Mouse (Mus musculus): ENCODE results near the gene Utp18. TPM values are rescaled to one million over a fixed set of nuclear protein-coding genes. Genes with fewer than 3 reads are reported as not detected.

Gene Utp18
- total RNA-seq (2012; rRNA removed), result 102 and 111 TPM in 2 replicates
- 10 to 100 TPM in 1 of 2 experiments, not detected in 1; 63.4 TPM for polyA plus RNA-seq (2012; ENCODE audit: insufficient read depth in 1 of 2, insufficient read length in 2 of 2, low read depth in 1 of 2, low replicate concordance in 2 of 2, missing spikeins in 1 of 2)

DNA sequence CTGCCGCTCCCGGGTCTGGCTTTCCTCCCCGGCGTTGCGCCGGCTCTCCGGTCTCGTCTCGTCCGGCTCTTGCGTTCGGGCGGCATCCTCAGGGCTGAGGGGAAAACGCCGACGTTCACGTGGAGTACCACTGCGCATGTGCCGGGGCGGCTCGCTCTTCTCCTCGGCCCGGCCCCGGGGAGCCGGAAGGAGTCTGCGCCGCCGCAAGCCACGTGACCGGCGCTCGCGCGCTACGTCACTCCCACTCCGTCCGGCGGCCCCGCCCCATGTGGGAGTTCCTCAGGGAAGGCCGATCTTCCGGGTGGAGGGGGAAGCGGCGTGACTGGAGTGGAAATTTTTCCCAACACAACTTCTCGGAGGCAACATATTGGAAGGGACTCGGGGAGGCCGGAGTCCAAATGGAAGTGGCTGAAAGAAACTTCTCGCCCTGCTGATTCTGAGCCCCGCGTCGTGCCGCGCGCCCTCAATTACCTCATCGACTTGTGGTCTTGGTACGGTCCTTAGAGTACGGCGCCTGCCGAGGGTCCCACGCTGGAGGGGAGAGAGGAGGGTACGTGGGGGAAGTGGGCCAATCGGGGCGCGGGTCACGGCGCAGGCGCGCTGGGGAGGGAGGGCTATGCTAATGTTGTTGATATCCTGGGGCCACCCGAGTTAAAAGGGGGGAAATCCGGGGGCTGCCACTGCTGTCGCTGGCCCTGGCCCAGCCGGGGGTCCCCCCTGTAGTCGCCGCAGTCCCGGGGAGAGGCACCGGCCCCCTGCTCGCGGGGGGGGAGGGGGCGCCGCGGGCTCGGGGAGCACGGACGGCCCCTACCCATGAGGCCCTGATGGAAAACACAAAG lies at the start of gene Utp18, which contains the start of gene Mbtd1:
Utp18 (minus strand) TSS at position 195 of the 839 bp plus-strand sequence.
Mbtd1 (plus strand) TSS at position 281 of the 839 bp plus-strand sequence.
- H3K79me2 ChIP-seq (ENCODE audit: control insufficient read depth, insufficient read depth, low read length, poor library complexity), result peaks cover 57% of the 10 kb centered on the region
- H3K4me3 ChIP-seq (ENCODE audit: control insufficient read depth in 1 of 2, insufficient read depth in 1 of 2, low read depth in 2 of 2, low read length in 2 of 2), result peak within 1 kb of the TSS; percentile 89 to 94
- peaks cover 9 to 13% of the 10 kb centered on the region in 2 experiments for H3K4me1 ChIP-seq (ENCODE audit: control insufficient read depth in 1 of 2, insufficient read depth in 2 of 2, low read length in 2 of 2)
- H3K9ac ChIP-seq (ENCODE audit: control insufficient read depth, low read depth, low read length, poor library complexity, severe bottlenecking), result peak within 1 kb of the TSS; percentile 98
- peak; percentile 99 for DNase-seq (ENCODE audit: low read depth, low spot score)
- no peaks in the 10 kb centered on the region for H3K27me3 ChIP-seq (ENCODE audit: control insufficient read depth in 1 of 2, insufficient read depth in 2 of 2, low read length in 2 of 2)
- no peaks in the 10 kb centered on the region for H3K9me3 ChIP-seq (replicated peaks; ENCODE audit: insufficient read depth, low read length)
- H3K36me3 ChIP-seq (ENCODE audit: control insufficient read depth in 1 of 2, insufficient read depth in 2 of 2, low read length in 2 of 2), result peaks cover 28 to 35% of the 10 kb centered on the region in 2 experiments
- H3K27ac ChIP-seq (ENCODE audit: control insufficient read depth, low read depth, low read length), result peak within 1 kb of the TSS; percentile 94
- TF ChIP-seq NRF1 (IDR thresholded peaks at IDR 0.05; ENCODE audit: insufficient read depth, low read depth, low read length, poor library complexity, severe bottlenecking), result peak; percentile 93
- peak; percentile 65 for TF ChIP-seq ZMIZ1 (IDR thresholded peaks at IDR 0.05; ENCODE audit: low read depth, low read length)
- TF ChIP-seq POLR2AphosphoS2 (IDR thresholded peaks at IDR 0.05; ENCODE audit: low read length), result peak; percentile 97
- peak; percentile 69; the same call in 1 of the 2 replicates for TF ChIP-seq KAT2A (conservative IDR thresholded peaks at IDR 0.05; ENCODE audit: low read depth, low read length)
- no peak for TF ChIP-seq UBTF (IDR thresholded peaks at IDR 0.05; ENCODE audit: borderline replicate concordance, insufficient read depth, low read depth, low read length)
- peak; percentile 71 for TF ChIP-seq TCF12 (IDR thresholded peaks at IDR 0.05; ENCODE audit: low read depth, low read length)
- no peak for TF ChIP-seq CTCF (IDR thresholded peaks at IDR 0.05 in 2 of 3, conservative IDR thresholded peaks at IDR 0.05 in 1 of 3; ENCODE audit: control insufficient read depth in 1 of 3, insufficient read depth in 1 of 3, low read depth in 2 of 3, low read length in 3 of 3, poor library complexity in 1 of 3, severe bottlenecking in 1 of 3)
- peak; percentile 72; the same call in 1 of the 2 replicates for TF ChIP-seq BHLHE40 (IDR thresholded peaks at IDR 0.05; ENCODE audit: borderline replicate concordance, low read depth, low read length)
- no peak for TF ChIP-seq ZNF384 (IDR thresholded peaks at IDR 0.05; ENCODE audit: low read depth, low read length)
- no peak for TF ChIP-seq JUND (IDR thresholded peaks at IDR 0.05; ENCODE audit: low read depth, low read length)
- peak; percentile 33; the same call in 1 of the 2 replicates for TF ChIP-seq TBP (IDR thresholded peaks at IDR 0.05; ENCODE audit: low read depth, low read length)
- TF ChIP-seq MYB (IDR thresholded peaks at IDR 0.05; ENCODE audit: low read depth, low read length), result peak; percentile 20; the same call in 1 of the 2 replicates
- TF ChIP-seq NELFE (IDR thresholded peaks at IDR 0.05; ENCODE audit: low read depth, low read length), result peak; percentile 90
- no peak for TF ChIP-seq E2F4 (IDR thresholded peaks at IDR 0.05; ENCODE audit: borderline replicate concordance, low read depth, low read length)
- peak in 1 of 2 experiments; percentile 33; a peak in 2 of 4 replicates for TF ChIP-seq EP300 (IDR thresholded peaks at IDR 0.05; ENCODE audit: low read depth in 1 of 2, low read length in 2 of 2)
- no peak for TF ChIP-seq RAD21 (IDR thresholded peaks at IDR 0.05; ENCODE audit: low read depth, low read length)
- TF ChIP-seq USF2 (IDR thresholded peaks at IDR 0.05; ENCODE audit: borderline replicate concordance in 1 of 2, insufficient read depth in 1 of 2, low read depth in 1 of 2, low read length in 2 of 2), result peak; percentile 78 to 93
- TF ChIP-seq MXI1 (IDR thresholded peaks at IDR 0.05; ENCODE audit: low read depth, low read length), result peak; percentile 93
- TF ChIP-seq MYC (IDR thresholded peaks at IDR 0.05; ENCODE audit: low read depth, low read length), result peak; percentile 93
- TF ChIP-seq CHD1 (IDR thresholded peaks at IDR 0.05; ENCODE audit: low read depth, low read length), result peak; percentile 99
- peak; percentile 79 for TF ChIP-seq MAZ (IDR thresholded peaks at IDR 0.05; ENCODE audit: low read depth, low read length)
- TF ChIP-seq POLR2AphosphoS5 (IDR thresholded peaks at IDR 0.05; ENCODE audit: borderline replicate concordance, low read depth, low read length), result no peak
- TF ChIP-seq ELF1 (IDR thresholded peaks at IDR 0.05; ENCODE audit: low read depth, low read length), result peak; percentile 91
- TF ChIP-seq ZKSCAN1 (IDR thresholded peaks at IDR 0.05; ENCODE audit: low read depth, low read length), result no peak
- no peak for TF ChIP-seq TAL1 (IDR thresholded peaks at IDR 0.05; ENCODE audit: low read length)
- peak; percentile 86 for TF ChIP-seq HCFC1 (IDR thresholded peaks at IDR 0.05; ENCODE audit: low read depth, low read length)
- no peak for TF ChIP-seq ZC3H11A (IDR thresholded peaks at IDR 0.05; ENCODE audit: low read depth, low read length)
- peak; percentile 43 for TF ChIP-seq ETS1 (IDR thresholded peaks at IDR 0.05; ENCODE audit: low read depth, low read length)
- peak; percentile 99 for TF ChIP-seq MAX (IDR thresholded peaks at IDR 0.05; ENCODE audit: low read length)
- no peak for TF ChIP-seq MAFK (IDR thresholded peaks at IDR 0.05; ENCODE audit: borderline replicate concordance, low read depth, low read length)
- TF ChIP-seq MEF2A (IDR thresholded peaks at IDR 0.05; ENCODE audit: extremely low read depth, insufficient replicate concordance, low read depth, low read length, poor library complexity, severe bottlenecking), result 0 out of 2 replicates have a peak, but pooled peaks have one; percentile 17
- TF ChIP-seq GABPA (IDR thresholded peaks at IDR 0.05; ENCODE audit: low read depth, low read length), result no peak
- no peak for TF ChIP-seq GATA1 (IDR thresholded peaks at IDR 0.05; ENCODE audit: low read depth, low read length)
- no peak for TF ChIP-seq SMC3 (IDR thresholded peaks at IDR 0.05; ENCODE audit: low read depth, low read length)
